Mouse (Mus musculus): ENCODE data around the gene Xylb.
"Not testable (repeated sequence)": the region's sequence is repeated elsewhere in the genome, so short reads cannot be mapped to it uniquely, and the experiment has no call there.

Gene Xylb

DNA sequence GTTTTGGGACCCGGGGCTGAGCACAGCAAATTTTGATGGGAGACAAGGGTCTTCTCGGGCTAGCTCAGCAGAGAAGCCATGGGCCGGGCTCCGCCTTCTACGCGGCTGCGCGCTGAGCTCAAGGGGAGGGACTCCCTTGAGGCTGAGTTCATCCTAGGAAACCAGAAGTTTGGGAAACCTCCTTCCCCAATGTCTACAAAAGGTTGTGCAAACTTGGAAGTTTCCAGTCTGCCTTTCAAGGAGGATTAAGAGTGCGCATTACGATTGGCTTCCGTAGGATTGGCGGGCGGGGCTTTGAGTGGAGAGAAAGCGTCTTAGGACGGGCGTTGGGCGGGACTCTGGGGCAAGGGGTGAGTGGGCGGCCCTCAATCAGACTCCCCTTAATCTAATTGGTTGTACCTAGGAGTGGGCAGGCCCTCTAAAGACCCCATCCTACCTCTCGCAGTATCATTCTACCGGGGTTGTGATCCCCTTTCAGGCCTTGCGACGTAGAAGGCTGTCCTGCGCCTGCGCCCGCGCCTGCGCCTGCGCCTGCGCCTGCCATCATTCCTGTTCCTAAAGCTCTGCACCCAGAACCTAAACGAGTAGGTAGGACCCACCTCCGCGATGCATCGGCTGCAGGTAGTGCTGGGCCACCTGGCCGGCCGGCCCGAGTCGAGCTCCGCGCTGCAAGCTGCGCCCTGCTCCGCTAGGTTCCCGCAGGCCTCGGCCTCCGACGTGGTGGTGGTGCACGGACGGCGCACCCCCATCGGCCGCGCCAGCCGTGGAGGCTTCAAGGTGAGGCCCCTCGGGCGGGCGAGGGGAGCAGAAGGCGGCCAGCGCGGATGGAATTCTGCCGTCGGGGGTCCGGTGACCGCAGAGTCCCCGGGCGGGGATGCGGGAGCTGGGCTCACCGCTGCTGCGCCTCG, 16.0 kb upstream of the Xylb start, which contains the start of gene Myd88:
TSS of gene Myd88 (minus strand) at position 503 of the 908 bp plus-strand sequence.
- DNase-seq (ENCODE audit: low read depth, low spot score) = peak; percentile 96

DNA sequence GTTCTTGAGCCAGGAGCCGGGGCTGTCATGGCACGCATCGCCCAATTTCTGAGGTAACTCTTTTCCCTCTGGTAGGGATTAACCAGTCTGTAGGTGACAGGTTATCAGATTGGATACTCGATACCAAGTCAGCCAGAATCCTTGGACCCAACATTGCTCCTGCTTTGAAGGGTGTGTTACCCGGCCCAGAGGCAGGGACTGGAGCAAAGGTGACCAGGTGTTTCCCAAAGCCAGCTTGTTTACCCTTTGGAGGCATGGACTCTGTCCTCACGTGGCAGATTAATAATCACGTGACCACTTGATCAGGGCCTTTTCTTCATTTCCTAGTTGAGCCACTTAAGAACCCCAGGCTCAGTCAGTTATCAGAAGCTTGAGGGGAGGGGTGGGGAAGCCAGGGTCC, 14.5 kb upstream of the Xylb start:
- no peak for DNase-seq (ENCODE audit: low read depth, low spot score)

DNA sequence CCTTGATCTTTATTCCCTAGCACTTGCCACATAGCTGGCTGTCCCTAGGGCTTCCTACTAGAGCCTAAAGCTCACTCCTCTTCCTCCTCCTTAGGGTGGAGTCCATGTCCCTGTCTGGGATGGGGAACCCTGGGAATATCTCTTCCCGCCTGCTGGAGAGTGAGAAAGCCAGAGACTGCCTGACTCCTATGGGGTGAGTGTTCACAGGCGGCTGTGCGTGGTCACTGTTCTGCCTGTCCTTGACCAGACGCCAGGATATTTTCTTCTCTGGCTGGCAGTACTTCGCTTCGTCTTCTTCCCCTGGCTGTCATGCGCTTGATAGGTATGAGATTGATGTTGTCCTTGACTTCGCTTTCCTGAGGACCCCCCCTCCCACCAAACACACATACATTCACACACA, 10.8 kb upstream of the Xylb start:
- DNase-seq (ENCODE audit: low read depth, low spot score) = no peak

DNA sequence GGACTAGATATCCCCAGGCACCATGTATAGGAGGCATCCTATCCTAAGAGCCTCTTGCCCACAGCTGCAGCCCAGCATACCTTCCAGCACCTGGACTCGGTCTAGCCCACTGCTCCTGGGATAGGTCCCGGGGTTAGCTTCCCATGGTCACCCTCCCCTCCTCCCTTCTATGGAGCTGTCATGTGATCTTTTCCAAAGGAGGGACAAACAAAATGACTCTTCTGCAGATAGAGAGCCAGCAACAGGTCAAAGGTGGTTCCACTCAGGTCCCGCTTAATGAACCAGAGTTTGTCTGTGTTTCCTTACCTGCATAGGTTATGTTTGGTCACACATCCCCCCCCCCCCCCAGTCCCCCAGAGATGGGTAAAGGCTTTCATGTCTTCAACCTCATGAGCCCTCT, 6.7 kb upstream of the Xylb start:
- DNase-seq (ENCODE audit: low read depth, low spot score) = no peak

DNA sequence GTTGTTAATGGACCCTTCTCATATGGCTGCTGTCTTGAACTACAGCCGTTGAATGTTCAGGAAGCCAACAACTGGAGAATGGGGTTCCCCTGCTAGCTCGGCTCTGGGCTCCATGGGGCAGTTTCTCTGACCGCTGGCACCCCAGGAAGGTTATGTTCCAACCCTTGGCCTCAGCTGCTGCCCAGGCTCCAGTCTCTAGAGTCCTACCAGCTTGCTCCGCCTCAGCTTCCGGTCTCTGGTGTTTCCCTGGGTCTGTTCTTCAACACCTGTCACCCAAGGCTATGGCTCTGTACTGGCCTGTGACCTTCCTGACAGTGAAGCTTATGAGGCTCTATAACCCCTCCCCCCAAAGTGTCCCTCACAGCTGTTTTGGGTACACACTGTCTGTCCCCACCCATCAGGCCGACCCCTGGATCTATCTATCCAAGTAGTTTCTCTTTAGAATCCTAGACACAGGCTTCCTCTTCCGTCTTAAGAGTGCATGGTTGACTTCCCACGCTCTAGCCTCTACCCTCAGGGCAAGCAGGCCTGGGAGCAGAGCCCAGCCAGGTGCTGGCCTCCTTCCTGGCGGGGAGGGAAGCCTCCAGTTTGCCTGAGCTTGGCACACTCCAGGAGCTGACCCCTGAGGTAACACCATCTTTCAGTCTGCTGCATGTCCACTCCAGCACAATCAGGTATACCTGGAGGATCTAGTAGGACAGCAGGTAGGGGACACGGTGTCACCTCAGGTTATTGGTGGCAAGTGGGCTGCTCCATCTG, 6.1 kb upstream of the Xylb start:
- DNase-seq (ENCODE audit: low read depth, low spot score) = no peak

DNA sequence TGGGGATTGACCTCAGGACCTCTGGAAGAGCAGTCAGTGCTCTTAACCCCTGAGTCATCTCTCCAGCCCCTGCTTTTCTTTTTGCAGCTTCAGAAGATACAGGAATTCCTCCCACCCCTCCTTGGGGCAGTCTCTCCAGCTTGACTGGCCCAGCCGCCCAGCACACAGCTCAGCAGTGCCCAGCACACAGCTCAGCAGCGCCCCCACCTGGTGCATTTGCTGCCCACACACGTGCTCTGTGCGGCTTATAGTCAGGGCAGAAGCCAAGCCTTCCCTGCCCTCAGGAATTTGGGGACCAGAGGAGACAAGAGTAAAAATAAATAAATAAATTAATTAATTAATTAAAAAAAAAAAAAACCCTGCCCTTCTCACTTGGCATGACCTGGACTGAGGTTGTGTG, 5.1 kb upstream of the Xylb start:
- peak; percentile 52 for DNase-seq (ENCODE audit: low read depth, low spot score)

DNA sequence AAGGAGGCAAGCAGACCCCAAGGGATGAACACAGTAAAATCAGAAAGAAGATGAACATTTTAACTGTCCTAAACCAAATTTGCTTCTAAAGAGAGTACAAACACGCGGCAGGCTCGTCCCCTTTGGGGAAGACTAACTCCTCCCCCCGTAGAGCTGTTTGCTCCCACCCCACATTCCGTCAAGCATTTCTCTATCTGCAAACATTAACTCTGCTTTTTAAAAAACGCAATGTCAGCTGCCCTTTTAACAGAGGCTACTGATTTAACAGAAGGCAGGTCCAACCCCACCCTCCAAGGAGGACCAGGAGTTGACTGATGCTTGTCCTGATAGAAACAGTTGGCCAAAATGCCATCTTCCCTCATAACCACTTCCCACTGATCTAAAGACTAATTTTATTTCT, 3.3 kb upstream of the Xylb start:
- DNase-seq (ENCODE audit: low read depth, low spot score) = no peak

DNA sequence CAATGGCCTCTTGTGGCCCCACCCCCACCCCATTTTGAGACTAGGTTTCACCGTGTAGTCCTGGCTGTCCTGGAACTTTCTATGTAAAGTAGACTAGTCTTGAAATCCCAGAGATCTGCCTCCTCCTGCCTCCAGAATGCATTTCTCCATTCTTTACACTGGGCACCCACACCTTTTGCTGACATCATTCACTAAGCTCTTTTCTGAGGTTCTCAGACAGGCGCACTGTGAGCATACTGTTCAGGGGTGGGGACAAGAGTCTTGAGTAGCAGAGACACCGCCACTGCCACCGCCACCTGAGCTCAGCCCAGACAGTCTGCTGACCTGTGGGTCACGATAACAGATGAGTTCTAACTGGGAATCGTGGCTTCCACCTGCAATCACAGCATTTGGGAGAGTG, 1.2 kb upstream of the Xylb start:
- DNase-seq (ENCODE audit: low read depth, low spot score) = no peak

DNA sequence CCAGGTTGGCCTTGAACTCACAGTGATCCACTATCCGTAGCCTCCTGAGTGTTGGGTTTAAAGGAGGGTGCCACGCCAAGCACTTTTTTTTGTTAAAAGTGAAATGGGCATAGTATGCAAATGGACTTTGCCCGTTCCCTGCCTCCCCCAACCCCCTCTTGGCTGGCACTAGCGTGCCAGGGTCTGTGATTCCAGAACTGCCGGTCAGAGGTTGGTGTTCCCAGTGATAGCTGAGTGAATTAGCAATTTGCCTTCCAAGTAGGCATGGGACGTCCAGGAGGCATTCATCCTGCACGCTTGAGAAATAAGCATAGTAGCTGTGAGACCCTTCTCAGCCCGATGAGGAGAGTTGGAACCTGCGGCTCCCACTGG, 863 bp downstream of the Xylb start:
- no peak for DNase-seq (ENCODE audit: low read depth, low spot score)

DNA sequence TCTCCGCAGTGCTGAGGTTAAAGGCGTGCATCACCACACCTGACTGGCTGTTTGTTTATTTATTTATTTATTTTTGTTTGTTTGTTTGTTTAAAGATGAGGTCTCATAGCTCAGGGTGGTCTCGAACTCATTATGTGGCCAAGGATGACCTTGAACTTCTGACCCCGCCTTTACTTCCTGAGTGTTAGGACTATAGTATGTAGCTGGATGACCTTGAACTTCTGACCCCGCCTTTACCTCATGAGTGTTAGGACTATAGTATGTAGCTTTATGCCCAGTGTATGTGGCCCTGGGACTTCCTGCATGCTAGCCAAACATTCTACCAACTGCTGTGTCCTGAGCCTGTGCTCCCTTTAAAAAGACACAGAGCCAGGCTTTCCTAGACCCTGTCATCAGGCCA, 4.2 kb downstream of the Xylb start:
- no peak for DNase-seq (ENCODE audit: low read depth, low spot score)

DNA sequence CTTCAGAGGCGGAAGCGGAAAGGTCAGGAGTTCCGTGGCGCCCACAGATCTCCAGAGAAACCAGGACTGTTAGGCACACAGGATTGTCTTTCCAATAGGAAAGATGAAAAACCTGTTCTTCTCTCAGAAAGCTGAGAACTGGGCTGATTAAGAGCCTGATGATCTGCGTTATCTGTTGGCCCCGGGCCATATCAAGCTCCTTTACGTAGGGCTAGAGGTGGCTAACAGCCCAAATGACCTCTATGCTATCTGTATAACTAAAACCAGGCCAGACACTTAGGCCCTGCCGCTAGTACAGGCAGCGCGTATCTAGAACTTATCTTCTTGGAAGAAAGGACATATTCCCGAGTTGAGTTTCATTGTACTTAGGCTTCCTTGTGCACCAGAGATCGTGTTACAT, 6.0 kb downstream of the Xylb start:
- no peak for DNase-seq (ENCODE audit: low read depth, low spot score)

DNA sequence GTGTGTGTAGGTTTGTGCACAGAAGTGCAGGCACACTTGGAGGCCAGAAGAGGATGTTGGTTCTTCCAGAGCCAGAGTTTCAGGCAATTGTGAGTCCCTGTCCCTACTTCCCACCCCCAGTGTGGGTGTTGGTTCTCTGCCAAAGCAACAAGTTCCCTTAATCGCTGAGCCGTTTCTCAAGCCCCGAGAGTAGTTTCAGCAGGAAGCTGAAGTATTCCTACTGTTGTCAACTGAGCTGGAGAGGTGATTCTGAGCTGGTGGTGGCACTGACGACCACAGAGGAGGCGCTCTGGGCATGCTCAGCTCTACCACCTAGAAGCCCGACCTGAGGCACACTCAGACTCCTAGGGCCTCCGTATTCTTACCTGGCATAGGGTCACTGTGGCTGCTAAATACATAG, 8.1 kb downstream of the Xylb start, which contains the start of gene Slc22a14:
TSS of gene Slc22a14 (minus strand) at position 270 of the 400 bp plus-strand sequence.
- DNase-seq (ENCODE audit: low read depth, low spot score) = no peak

DNA sequence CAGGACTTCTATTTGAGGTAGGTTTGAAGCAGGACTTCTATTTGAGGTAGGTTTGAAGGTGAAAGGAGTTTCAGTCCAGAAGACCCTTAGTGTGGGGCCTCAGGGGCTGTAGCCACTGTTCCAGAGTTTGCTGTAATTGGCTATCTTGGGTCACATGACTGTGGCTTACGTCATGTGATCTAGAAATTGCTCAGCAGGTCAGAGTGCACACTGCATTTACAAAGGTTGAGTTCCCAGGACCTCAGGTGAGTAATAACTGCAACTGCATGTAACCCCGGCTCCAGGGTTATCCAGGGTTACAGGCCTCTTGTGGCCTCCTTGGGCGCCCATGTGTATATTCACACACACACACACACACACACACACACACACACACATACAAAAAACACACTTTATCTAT, 11.2 kb downstream of the Xylb start:
- no peak for DNase-seq (ENCODE audit: low read depth, low spot score)

DNA sequence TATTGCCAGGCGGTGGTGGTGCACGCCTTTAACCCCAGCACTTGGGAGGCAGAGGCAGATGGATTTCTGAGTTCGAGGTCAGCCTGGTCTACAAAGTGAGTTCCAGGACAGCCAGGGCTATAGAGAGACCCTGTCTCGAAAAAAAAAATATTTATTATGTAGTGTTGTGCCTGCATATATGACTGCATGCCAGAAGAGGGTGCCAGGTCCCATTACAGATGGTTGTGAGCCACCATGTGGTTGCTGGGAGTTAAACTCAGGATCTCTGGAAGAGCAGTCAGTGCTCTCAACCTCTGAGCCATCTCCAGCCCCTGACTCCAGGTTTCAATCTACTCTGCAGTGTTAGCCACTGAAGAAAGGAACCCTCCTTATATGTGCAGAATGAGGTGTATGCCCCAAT, 13.6 kb downstream of the Xylb start:
- not testable (repeated sequence) for DNase-seq (ENCODE audit: low read depth, low spot score)

DNA sequence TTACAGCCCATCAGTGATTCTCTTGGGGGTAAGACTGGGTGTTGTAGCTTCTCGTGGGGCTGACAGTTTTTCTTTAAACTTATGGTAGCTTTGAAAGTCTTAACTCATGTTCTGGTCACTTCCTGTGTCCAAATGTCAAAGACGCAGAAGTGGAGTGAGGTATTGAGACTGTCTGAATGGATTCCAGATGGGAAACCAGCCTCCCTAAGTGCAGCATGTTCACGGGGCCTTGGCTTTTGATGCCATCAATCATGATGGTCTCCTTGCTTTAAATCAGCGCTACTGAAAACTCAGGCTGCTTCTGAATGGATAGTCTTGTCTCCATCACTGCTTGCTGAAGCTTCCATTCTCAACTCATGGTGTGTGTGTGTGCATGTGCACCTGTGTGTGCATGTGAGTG, 14.1 kb downstream of the Xylb start:
- no peak for DNase-seq (ENCODE audit: low read depth, low spot score)

DNA sequence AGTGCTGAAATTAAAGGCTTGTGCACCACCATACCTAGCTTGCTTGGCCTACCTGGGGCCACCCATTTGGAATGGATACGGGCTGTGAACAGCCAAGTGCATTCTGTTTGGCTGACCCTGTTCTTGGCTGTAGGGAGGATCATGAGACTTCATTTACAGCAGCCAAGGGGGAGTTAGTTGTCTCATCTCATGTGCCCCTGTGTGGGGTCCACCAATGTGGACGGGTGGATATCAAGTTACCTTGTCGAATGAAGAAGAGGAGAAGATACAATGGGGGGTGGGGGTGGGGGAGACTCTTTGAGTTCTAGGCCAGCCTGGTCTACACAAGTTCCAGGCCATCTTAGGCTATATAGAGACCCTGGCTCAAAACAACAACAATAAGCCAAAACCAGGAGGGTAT, 17.8 kb downstream of the Xylb start:
- DNase-seq (ENCODE audit: low read depth, low spot score) = no peak

DNA sequence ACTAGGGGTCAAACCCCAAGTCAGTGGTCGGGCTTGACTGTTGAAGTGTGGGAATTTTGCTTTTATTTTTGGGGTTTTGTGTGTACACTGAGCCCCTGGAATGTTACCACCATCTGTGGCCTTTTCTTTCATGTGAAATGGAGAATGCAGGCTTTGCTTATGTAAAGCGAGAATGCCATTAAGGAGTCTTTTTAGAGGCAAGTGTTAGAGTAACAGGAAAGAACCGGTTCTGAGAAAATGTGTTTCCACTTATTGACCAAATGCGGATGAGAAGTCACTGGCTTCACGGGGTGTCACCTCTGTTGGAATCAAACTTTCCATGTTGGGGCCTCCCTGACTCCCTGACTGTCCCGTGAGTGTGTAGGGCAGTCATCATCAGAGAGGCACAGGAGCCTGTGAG, 18.4 kb downstream of the Xylb start:
- no peak for DNase-seq (ENCODE audit: low read depth, low spot score)

DNA sequence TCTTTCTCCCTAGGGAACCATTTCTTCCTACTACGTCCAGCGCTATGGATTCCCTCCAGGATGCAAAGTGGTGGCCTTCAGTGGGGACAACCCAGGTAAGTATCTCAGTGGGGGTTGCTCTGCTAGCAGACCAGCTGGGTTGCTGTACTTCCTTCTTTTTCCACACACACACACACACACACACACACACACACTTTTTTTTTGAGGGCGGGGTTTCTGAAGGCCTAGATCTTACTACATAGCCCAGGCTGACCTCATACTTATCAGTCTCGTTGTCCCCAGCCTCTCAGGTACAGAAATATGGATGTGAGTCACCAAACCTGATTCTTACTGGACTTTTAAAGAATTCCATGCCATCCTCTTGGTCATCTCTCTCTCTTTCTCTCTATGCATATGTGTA, 21.1 kb downstream of the Xylb start:
- DNase-seq (ENCODE audit: low read depth, low spot score) = no peak

DNA sequence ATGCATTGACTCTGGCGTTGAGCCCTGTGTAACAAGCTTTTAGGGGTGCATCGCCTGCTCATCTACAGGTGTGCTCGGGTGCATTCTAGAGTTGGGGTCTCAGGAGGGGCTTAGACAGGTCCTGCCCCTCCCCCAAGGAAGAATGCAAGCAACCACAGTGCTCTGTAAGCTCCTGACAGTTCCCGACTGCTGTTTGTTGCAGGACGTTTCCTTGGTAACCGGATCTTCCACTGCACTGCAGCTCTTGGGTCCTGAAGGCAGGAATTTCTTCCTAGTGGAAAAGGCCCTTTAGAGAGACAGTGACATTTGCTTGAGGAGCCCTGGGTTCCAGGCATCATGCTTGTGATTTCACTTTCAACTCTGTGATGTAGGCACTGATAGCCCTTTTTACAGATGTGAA, 25.4 kb downstream of the Xylb start:
- no peak for DNase-seq (ENCODE audit: low read depth, low spot score)

DNA sequence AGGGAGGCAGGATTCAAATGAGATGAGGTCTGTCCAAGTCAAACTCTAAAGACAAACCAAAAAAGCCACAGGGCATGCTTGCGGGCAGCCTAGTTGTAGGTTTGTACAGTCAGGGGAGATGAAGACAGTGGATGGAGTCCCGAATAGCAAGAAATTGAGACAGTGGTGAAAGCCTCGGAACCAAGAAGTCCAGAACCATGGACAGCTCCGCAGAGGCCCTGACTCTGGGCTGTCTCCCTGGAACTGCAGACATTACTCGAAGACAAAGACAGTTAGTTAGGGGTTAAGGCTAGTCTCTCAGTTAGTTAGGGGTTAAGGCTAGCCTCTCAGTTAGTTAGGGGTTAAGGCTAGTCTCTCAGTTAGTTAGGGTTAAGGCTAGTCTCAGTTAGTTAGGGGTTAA, 31.8 kb downstream of the Xylb start:
- DNase-seq (ENCODE audit: low read depth, low spot score) = no peak

DNA sequence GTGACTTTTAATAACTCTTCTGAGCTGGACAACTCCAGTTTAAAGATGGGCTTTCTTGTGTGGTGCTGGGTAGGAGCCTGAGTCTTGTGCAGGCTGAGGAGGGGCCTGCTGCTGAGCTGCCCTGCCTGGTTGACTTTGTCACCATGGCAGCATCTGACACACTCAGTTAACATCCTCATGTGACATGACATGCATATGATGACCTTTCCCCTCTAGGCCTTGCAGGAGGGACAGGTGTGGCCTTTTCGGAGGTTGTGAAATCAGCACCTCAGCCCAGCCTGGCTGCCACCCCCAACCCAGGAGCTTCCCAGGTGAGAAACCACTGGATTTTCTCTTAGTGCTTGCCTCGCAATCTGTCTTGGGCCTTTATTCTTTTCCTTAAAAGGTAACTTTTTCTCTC, 33.0 kb downstream of the Xylb start:
- no peak for DNase-seq (ENCODE audit: low read depth, low spot score)

DNA sequence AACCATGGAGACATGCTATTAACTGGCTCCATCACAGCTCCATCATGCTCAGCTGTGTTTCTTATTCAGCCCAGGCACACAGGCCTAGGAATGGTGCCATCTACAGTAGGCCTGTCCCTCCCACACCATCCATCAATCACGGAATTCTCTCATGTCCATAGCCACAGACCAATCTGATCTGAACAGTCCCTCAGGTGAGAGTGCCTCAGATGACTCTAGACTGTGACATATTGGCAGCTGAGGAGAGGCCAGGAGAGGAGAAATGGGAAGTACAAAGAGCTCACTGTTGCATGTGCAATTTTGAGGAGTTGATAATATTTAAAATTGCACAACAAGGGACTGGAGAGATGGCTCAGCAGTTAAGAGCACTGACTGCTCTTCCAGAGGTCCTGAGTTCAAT, 37.6 kb downstream of the Xylb start:
- DNase-seq (ENCODE audit: low read depth, low spot score) = no peak

DNA sequence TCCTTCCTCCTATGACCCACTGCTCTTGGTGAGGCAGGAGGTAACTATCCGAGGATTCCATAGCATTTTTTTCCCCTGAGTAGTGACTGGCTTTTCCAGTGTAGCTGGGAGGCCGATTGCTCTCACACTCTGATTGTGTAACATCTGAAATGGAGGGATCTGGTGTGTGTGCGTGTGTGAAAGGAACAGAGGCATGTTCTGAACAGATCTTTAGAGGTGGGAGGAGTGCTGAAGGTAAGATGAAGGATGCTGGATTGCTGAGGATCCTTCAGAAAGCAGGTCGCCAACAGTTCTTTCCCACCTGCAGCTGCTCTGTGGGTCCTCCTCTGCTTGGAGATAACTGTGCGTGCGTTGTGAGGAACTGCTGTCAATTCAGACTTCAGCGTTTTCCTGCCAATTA, 44.2 kb downstream of the Xylb start:
- no peak for DNase-seq (ENCODE audit: low read depth, low spot score)
